17 mouse cellular contexts compared by ENCODE assay signal in the genomic region with DNA sequence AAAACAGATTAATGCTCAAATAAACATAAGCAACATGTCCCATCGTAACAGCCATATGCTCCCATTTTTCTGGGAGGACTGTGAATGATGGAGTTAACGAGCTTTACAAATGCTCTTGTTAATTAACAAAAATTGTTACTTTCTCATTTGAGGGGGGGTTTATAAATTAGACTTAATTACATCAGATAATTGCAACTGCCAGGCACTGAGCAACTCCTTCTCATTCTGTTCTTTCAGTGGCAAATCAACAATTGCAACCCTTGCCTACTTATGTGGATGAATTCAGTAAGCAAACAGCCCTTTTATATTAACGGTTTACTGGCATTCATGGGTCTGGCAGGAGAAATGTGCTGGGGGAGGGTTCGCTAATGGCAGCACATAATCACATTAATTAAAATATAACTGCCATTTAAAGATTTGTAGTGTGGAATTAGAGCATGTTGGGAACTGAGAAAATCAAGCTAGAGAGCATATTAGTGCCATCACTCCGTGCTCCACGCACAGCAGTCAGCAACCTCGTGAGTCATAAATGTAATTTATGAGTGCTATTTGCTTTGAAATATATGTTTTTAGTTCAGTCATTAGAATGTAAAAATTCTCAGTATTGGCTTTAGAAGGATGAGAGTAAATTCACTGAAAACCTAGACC.
DNase-seq lines count a peak whose midpoint lies in the region; ATAC-seq lines count a peak whose summit lies in the region.
"Had no signal": no experiment of that assay in that cellular context is flagged by ENCODE, and none has a peak within 500 bp of the region (broad histone marks: within the 10 kb centered on the region; RNA-seq: fewer than 3 reads in every experiment).

No protein-coding gene starts in this region.

- DNase-seq in layer of hippocampus, postnatal 14 days (ENCODE audit: low spot score in 2 of 2): peak; percentile 18 to 48
- no peak for DNase-seq in layer of hippocampus, postnatal 36 days
- DNase-seq in mesoderm, embryonic 11.5 days (ENCODE audit: low read depth, low spot score): peak; percentile 13
- peak; percentile 25 for DNase-seq in retina, postnatal 7 days (ENCODE audit: low read depth, low spot score)
- no peak for DNase-seq in c-Kit-positive CD71-positive TER-119-positive erythroid progenitor cells, embryonic 14.5 days (ENCODE audit: low spot score)
- no peak for DNase-seq in embryo, embryonic 9.5 days (ENCODE audit: extremely low spot score)
- DNase-seq: adrenal gland, adult 8-10 months; heart, adult 2 months; heart, postnatal 10 days; kidney, adult 18-20 months; liver, postnatal 0 days; right cerebral cortex, adult 18-20 months; spleen, adult 18-20 months had no signal

- H3K9ac ChIP-seq in forebrain, embryonic 15.5 days (replicated peaks): no peak overlapping the region
- H3K9ac ChIP-seq: embryonic facial prominence, embryonic 15.5 days; limb, embryonic 13.5 days; liver, postnatal 0 days had no signal

- no peaks in the 10 kb centered on the region for H3K9me3 ChIP-seq in forebrain, embryonic 15.5 days
- H3K9me3 ChIP-seq: embryonic facial prominence, embryonic 15.5 days; limb, embryonic 13.5 days had no signal

- H3K4me3 ChIP-seq in forebrain, embryonic 15.5 days: no peak overlapping the region
- H3K4me3 ChIP-seq: embryonic facial prominence, embryonic 15.5 days; heart, adult 2 months; limb, embryonic 13.5 days had no signal

- peaks cover 21% of the 10 kb centered on the region for H3K4me1 ChIP-seq in forebrain, embryonic 15.5 days
- H3K4me1 ChIP-seq: embryonic facial prominence, embryonic 15.5 days had no signal

- WGBS in forebrain, embryonic 15.5 days: 8% methylated on average over 7 of the region's 7 CpGs

- H3K4me2 ChIP-seq in forebrain, embryonic 15.5 days (replicated peaks): no peak overlapping the region; the same call in 1 of the 2 replicates
- H3K4me2 ChIP-seq: embryonic facial prominence, embryonic 15.5 days; limb, embryonic 13.5 days had no signal

- no peaks in the 10 kb centered on the region for H3K36me3 ChIP-seq in forebrain, embryonic 15.5 days
- H3K36me3 ChIP-seq: embryonic facial prominence, embryonic 15.5 days; limb, embryonic 13.5 days had no signal

- peaks cover 11% of the 10 kb centered on the region for H3K27me3 ChIP-seq in forebrain, embryonic 15.5 days
- H3K27me3 ChIP-seq: embryonic facial prominence, embryonic 15.5 days; limb, embryonic 13.5 days had no signal

- H3K27ac ChIP-seq in forebrain, embryonic 15.5 days (replicated peaks): peak overlapping the region; percentile 40; the same call in 1 of the 2 replicates
- H3K27ac ChIP-seq: embryonic facial prominence, embryonic 15.5 days; heart, adult 2 months; limb, embryonic 13.5 days; macrophage had no signal

- peak; percentile 97 for ATAC-seq in forebrain, embryonic 15.5 days (replicated peaks)
- ATAC-seq: liver, postnatal 0 days had no signal

Comparison
In these comparisons a context has a peak if more than half of its experiments do, and no peak if none do; other contexts are left out.
1. DNase-seq: peak in layer of hippocampus, postnatal 14 days (2 of 2), mesoderm, embryonic 11.5 days (single experiment) and retina, postnatal 7 days (single experiment); none in layer of hippocampus, postnatal 36 days (0 of 2), c-Kit-positive CD71-positive TER-119-positive erythroid progenitor cells, embryonic 14.5 days (single experiment) and embryo, embryonic 9.5 days (single experiment).